Mouse (Mus musculus): ENCODE measurements around the gene Hnrnpa2b1. TPM values are rescaled to one million over a fixed set of nuclear protein-coding genes. Genes with fewer than 3 reads are reported as not detected.
A peak's percentile ranks its signal among the peaks of the same experiment; 100 is the strongest.

Hnrnpa2b1 gene
- polyA plus RNA-seq, 1 experiment from 2014 or later, result 1,465 TPM

DNA sequence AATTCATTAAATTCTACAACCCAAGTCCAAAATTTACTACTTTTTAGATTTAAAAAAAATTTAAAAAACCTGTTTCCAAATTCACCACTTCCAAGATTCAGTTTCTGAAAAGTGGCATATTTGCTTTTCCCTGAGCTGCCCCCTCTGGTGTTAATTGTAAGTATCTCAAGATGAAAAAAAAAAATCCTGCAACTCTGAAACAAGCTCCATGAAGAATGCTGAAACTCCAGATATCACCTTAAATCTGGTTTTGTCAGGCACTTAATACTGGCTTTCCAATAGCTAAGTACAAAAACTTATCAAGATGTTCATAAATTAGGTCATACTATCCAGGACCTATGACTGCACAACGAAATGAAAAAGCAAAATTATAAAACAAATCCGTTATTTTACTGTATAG lies 2.0 kb downstream of the Hnrnpa2b1 start:
- no peaks in the 10 kb centered on the region for H3K27me3 ChIP-seq (replicated peaks)
- H3K27ac ChIP-seq, result no peak overlapping the region
- H3K9ac ChIP-seq, result no peak overlapping the region; the same call in 1 of the 2 replicates
- WGBS, result 0% methylated on average over 2 of the region's 2 CpGs
- H3K9me3 ChIP-seq, result no peaks in the 10 kb centered on the region
- peaks cover 43% of the 10 kb centered on the region for H3K4me1 ChIP-seq
- H3K36me3 ChIP-seq (replicated peaks), result peaks cover 24% of the 10 kb centered on the region
- H3K4me3 ChIP-seq, result peak overlapping the region; percentile 98
- ATAC-seq (replicated peaks), result no peak
- peak overlapping the region; percentile 60 for H3K4me2 ChIP-seq

DNA sequence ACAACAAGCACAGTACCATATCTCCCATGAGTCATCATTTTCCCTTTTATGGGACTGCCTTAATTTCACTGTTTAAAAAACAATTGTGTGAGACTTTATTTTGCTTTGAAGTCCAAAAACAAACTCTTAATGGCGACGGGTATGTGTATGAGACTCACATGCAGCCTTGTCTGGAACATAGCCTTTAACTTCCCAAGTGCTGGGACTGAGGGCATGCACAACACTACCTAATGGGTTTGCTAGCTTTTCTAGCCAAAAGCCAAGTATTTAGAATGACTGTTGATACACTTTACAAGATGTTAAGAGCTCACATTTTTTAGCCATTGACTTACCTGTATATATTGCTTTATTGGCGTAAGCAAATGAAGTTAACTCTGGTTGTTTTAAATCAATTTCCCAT lies 9.3 kb downstream of the Hnrnpa2b1 start:
- 77% methylated on average over 3 of the region's 3 CpGs for WGBS
- no peaks in the 10 kb centered on the region for H3K9me3 ChIP-seq
- H3K9ac ChIP-seq, result no peak overlapping the region
- no peak overlapping the region for H3K4me3 ChIP-seq
- no peaks in the 10 kb centered on the region for H3K27me3 ChIP-seq (replicated peaks)
- no peak overlapping the region for H3K27ac ChIP-seq
- no peak overlapping the region for H3K4me2 ChIP-seq
- H3K4me1 ChIP-seq, result peaks cover 14% of the 10 kb centered on the region
- peaks cover 45% of the 10 kb centered on the region for H3K36me3 ChIP-seq (replicated peaks)
- ATAC-seq (replicated peaks), result no peak

DNA sequence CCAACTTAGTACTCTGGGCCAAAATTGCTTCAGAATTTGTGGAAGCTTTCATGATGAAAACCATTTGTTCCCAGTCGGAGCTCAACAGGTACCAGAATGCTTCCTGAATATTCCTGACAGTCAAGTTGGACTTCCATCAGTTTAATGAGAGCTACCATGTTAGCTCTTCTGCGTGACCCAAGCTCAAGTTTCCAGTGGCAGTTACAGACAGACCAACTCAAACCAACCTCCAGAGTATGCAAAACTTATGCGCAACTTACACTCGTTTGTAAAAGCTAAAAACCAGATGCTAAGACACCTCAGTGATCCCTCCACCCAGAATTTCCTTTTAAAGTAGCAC lies 9.7 kb downstream of the Hnrnpa2b1 start:
- H3K36me3 ChIP-seq (replicated peaks), result peaks cover 45% of the 10 kb centered on the region

DNA sequence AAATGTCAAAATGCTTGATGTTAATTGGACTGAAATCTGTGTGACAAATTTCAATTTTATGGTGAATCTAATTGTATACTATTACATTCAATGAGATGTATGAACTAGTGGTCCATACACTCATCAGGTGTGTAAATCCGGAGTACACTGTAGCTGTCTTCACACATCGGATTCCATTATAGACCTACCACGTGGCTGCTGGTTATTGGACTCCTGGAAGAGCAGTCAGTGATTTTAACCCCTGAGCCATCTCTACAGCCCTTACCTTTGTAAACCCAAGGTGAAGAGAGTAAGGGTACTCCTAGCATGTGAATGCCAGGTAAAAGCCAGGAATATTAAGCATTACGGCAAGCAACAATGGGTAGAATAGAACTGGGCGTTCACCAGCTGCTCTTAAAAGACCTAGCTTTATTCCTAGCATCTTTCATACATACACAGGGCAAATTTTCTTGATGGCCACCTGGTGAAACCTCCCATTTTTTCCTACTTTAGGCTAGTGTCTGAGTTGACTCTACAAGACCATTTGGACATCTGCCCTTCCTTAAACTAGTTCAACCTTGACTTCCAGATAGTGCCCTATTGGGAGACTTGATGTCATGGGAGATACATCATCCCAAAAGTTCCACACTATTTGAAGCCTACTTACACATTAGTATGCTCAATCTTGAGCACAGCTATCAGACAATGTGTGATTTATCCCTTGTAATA lies 10.2 kb downstream of the Hnrnpa2b1 start:
- ATAC-seq (replicated peaks), result peak; percentile 45
- H3K4me3 ChIP-seq, result no peak overlapping the region
- H3K36me3 ChIP-seq (replicated peaks), result peaks cover 45% of the 10 kb centered on the region
- H3K27ac ChIP-seq, result no peak overlapping the region
- no peak overlapping the region for H3K9ac ChIP-seq
- peaks cover 10% of the 10 kb centered on the region for H3K4me1 ChIP-seq
- no peaks in the 10 kb centered on the region for H3K27me3 ChIP-seq (replicated peaks)
- no peaks in the 10 kb centered on the region for H3K9me3 ChIP-seq
- 33% methylated on average over 5 of the region's 5 CpGs for WGBS
- H3K4me2 ChIP-seq, result no peak overlapping the region

More for the DNA sequence above, 9.7 kb downstream of the Hnrnpa2b1 start:
- Histone ChIP-seq H3K27me3 (replicated peaks) (no peaks in the 10 kb centered on the region), H3K4me3 (no peak overlapping the region), H3K4me1 (peaks cover 12% of the 10 kb centered on the region), H3K4me2 (no peak overlapping the region), H3K9me3 (no peaks in the 10 kb centered on the region), H3K9ac (no peak overlapping the region), H3K27ac (no peak overlapping the region)
- ATAC-seq (replicated peaks), result no peak
- 83% methylated on average over 4 of the region's 4 CpGs for WGBS

DNA sequence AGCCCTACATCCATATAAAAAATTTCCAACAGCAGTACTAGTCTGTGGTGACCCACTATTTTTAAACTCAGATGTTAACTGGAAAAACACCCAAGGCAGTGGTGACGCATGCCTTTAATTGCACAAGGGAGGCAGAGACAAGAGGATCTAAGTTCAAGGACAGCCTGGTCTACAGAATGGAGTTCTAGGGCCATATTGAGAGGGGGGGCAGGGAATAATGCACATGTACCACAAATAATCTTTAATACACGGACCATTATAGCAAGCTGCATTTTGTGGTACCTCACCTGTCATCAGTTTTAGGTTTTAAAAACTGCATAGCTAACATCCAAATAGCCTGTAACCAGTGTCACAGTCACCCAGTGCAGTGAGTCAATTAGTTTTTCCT lies 10.8 kb downstream of the Hnrnpa2b1 start:
- no peak overlapping the region for H3K4me3 ChIP-seq
- H3K36me3 ChIP-seq (replicated peaks), result peaks cover 45% of the 10 kb centered on the region
- H3K9ac ChIP-seq, result no peak overlapping the region
- H3K27ac ChIP-seq, result no peak overlapping the region
- no peak overlapping the region for H3K4me2 ChIP-seq
- 0 out of 2 replicates have a peak, but pooled peaks have one; percentile 21 for ATAC-seq (replicated peaks)
- no peaks in the 10 kb centered on the region for H3K27me3 ChIP-seq (replicated peaks)
- peaks cover 7% of the 10 kb centered on the region for H3K4me1 ChIP-seq
- 48% methylated on average over 2 of the region's 2 CpGs for WGBS
- no peaks in the 10 kb centered on the region for H3K9me3 ChIP-seq

DNA sequence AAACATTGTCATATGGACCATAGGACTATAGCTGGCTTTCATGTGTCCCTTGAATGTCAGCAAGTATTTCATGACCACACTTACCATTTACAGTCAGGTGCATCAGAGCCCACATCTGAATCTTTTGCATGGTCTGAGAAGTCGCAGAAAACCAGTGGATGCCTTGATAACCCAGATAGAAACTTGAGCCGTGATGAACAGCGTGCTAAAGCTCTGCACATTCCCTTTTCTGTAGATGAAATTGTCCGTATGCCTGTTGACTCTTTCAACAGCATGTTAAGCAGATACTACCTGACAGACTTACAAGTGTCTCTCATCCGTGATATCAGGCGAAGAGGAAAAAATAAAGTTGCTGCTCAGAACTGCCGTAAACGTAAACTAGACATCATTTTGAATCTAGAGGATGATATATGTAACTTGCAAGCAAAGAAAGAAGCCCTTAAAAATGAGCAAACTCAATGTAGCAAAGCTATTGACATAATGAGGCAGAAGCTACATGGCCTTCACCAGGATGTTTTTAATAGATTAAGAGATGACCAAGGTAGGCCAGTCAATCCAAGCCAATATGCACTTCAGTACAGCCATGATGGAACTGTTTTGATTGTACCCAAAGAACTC lies 11.8 kb downstream of the Hnrnpa2b1 start:
- 87% methylated on average over 8 of the region's 8 CpGs for WGBS
- Histone ChIP-seq H3K4me3 (no peak overlapping the region), H3K9ac (no peak overlapping the region), H3K36me3 (replicated peaks) (peaks cover 34% of the 10 kb centered on the region), H3K27ac (0 out of 2 replicates have a peak overlapping the region, but pooled peaks have one; percentile 8), H3K27me3 (replicated peaks) (no peaks in the 10 kb centered on the region), H3K9me3 (no peaks in the 10 kb centered on the region), H3K4me1 (no peaks in the 10 kb centered on the region; the same call in 1 of the 2 replicates), H3K4me2 (no peak overlapping the region)
- ATAC-seq (replicated peaks), result no peak

DNA sequence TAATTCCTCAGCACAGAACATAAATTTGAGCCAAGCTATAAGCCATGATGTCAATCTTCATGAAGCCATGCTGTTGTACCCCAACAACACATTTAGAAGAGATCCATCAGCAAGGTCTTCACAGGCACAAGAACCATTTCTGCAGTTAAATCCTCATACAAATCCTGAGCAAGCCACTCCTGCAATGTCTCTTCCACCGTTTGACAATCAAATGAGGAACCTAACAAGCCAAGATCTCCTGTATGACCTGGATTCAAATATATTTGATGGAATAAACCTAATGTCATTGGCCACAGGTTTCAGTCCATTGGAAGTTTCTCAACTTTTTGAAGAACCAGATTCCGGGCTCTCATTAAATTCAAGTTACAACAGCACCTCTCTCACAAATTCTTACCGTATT lies 12.4 kb downstream of the Hnrnpa2b1 start:
- no peaks in the 10 kb centered on the region for H3K9me3 ChIP-seq
- H3K4me1 ChIP-seq, result no peaks in the 10 kb centered on the region; the same call in 1 of the 2 replicates
- no peak overlapping the region for H3K9ac ChIP-seq
- H3K4me2 ChIP-seq, result no peak overlapping the region
- H3K27ac ChIP-seq, result no peak overlapping the region
- no peaks in the 10 kb centered on the region for H3K27me3 ChIP-seq (replicated peaks)
- WGBS, result 82% methylated on average over 3 of the region's 3 CpGs
- ATAC-seq (replicated peaks), result no peak
- H3K4me3 ChIP-seq, result no peak overlapping the region
- peaks cover 32% of the 10 kb centered on the region for H3K36me3 ChIP-seq (replicated peaks)

DNA sequence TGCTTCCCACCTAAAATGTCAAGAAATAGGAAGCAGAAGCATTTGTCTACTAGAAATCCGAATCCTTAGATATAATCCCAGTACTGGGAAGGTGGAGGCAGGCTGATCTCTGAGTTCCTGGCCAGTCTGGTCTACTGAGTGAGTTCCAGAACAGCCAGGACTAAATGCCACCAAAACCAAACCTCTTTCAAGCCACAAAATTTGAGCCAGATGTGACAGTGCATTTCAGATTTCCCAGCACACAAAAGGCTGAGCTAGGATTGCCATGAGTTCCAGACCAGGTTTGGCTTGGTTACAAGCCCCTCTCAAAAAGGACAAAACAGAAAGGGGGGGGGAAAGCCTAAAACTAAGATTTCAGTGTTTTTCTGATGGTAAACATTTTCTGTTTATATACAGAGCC lies 13.5 kb downstream of the Hnrnpa2b1 start:
- ATAC-seq (replicated peaks), result no peak
- WGBS, result 93% methylated on average over 1 of the region's 1 CpGs
- peak overlapping the region; percentile 18; the same call in 1 of the 2 replicates for H3K27ac ChIP-seq
- H3K9ac ChIP-seq, result no peak overlapping the region
- no peaks in the 10 kb centered on the region for H3K27me3 ChIP-seq (replicated peaks)
- no peaks in the 10 kb centered on the region; the same call in 1 of the 2 replicates for H3K4me1 ChIP-seq
- no peaks in the 10 kb centered on the region for H3K9me3 ChIP-seq
- H3K36me3 ChIP-seq (replicated peaks), result peaks cover 24% of the 10 kb centered on the region
- H3K4me2 ChIP-seq, result no peak overlapping the region
- no peak overlapping the region for H3K4me3 ChIP-seq

DNA sequence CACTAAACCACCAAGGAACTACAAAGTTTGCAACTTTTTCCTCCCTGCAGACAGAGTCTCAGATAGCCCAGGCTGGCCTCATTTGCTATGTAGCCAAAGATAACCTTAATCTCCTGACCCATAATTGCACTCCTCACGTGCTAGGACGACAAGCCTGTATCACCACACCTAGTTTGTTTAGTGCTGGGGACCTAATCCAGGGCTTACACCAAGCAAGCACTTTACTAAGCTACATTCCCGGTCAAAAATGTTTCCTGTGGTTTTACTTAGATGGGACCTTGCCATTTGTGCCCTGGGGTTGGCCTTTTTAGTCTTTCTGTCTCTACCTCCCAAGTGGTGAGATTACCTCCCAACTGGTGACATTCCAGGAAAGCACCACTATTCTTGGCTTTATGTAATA lies 14.7 kb downstream of the Hnrnpa2b1 start:
- no peak overlapping the region for H3K4me2 ChIP-seq
- no peaks in the 10 kb centered on the region; the same call in 1 of the 2 replicates for H3K4me1 ChIP-seq
- no peaks in the 10 kb centered on the region for H3K9me3 ChIP-seq
- peaks cover 15% of the 10 kb centered on the region for H3K36me3 ChIP-seq (replicated peaks)
- ATAC-seq (replicated peaks), result no peak
- no peaks in the 10 kb centered on the region for H3K27me3 ChIP-seq (replicated peaks)
- 64% methylated on average over 3 of the region's 3 CpGs for WGBS
- no peak overlapping the region for H3K9ac ChIP-seq
- no peak overlapping the region for H3K27ac ChIP-seq
- H3K4me3 ChIP-seq, result no peak overlapping the region

DNA sequence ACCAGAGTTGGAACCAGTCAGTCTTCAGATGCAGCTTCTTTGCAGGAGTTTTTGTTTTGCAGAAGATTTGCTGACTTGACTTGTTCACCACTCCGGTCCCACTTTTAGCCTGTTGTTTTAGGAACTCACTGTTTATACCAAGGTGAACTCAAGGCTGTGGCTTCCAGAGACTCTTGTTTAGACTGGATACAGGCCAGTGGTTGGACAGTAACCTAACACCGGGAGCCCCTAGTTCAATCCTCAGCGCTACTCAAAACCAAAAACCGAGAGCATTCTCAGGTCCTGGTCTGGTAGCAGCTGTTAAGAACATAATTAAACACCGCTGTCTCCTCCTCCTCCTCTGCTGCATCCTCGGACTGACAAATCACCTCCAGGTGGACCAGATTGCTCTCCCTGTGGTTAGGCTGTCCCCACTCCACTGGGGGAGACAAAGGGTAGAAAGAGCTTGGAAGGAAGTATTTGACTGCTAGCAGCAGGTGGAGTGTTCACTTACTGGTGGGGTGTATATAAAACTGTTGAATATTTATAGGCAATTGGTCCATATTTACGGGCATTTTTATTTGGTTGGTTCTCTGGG lies 16.7 kb downstream of the Hnrnpa2b1 start:
- Histone ChIP-seq H3K36me3 (replicated peaks) (peaks cover 7% of the 10 kb centered on the region), H3K4me3 (no peak overlapping the region), H3K27me3 (replicated peaks) (no peaks in the 10 kb centered on the region), H3K9ac (no peak overlapping the region), H3K4me1 (no peaks in the 10 kb centered on the region; the same call in 1 of the 2 replicates), H3K27ac (no peak overlapping the region), H3K9me3 (no peaks in the 10 kb centered on the region), H3K4me2 (no peak overlapping the region)
- 70% methylated on average over 7 of the region's 7 CpGs for WGBS
- ATAC-seq (replicated peaks), result no peak

DNA sequence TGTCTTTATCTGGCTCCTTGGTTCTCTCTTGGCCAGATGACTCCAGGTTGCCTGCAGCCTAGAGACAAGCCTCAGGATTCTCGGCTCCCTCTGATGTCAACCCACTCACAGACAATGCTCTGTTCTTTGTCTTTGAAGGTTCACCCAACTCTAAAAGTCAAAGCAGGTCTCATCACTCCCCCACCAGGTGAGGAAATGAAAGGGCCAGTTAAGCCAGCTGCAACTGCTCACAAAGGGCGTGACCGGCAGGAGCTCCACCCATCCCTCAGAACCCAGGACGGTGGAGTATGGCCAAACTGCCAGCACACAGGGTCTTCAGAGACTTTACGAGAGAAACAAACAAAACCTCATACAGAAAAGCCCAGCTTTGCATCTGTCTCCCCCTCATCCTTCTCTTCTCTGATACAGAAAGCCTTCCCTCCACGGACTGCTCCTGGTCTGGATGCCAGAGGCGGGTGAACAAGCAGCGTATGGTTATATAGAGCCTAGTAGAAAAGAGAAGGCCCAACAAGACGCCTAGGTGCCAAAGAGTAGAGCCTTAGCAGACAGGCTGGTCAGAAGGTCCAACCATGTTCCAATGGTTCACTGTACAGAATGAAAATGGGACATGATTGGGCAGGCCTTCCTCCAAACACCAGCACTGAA lies 27.4 kb downstream of the Hnrnpa2b1 start:
- 68% methylated on average over 9 of the region's 9 CpGs for WGBS
- Histone ChIP-seq H3K4me2 (no peak overlapping the region), H3K9me3 (no peaks in the 10 kb centered on the region)

DNA sequence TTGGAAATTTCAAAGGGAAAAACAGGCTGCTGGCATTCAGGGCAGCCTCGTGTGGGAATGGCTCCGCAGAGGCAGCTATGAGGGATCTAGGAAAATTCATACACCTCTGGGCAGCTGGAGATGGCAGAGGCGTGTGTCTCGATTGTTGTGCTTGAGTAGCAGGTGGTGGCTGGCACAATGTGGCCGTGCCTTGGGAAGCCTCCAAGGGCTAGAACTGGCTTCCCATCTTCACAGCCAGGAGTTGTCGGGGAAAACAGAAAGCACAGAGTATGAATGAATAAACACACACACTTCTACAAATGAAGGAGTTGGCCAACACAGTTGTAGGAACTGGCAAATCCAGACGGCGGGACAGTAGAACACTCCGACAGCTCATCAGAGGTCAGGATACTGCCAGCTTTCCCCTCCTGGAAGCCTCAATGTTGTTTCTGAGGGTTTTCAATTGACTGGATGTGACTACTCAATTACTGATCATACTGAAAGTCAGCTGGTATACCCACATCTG lies 30.8 kb downstream of the Hnrnpa2b1 start:
- Histone ChIP-seq H3K9me3 (no peaks in the 10 kb centered on the region), H3K9ac (no peak overlapping the region), H3K36me3 (replicated peaks) (no peaks in the 10 kb centered on the region), H3K4me2 (no peak overlapping the region), H3K27ac (no peak overlapping the region), H3K4me1 (peaks cover 11% of the 10 kb centered on the region; the same call in 1 of the 2 replicates), H3K4me3 (no peak overlapping the region), H3K27me3 (replicated peaks) (no peaks in the 10 kb centered on the region)
- 82% methylated on average over 9 of the region's 9 CpGs for WGBS
- ATAC-seq (replicated peaks), result no peak

More for the DNA sequence above, 27.4 kb downstream of the Hnrnpa2b1 start:
- no peaks in the 10 kb centered on the region for H3K4me1 ChIP-seq
- H3K27me3 ChIP-seq (replicated peaks), result no peaks in the 10 kb centered on the region
- no peaks in the 10 kb centered on the region for H3K36me3 ChIP-seq (replicated peaks)
- no peak overlapping the region for H3K27ac ChIP-seq
- H3K9ac ChIP-seq, result no peak overlapping the region
- H3K4me3 ChIP-seq, result no peak overlapping the region
- ATAC-seq (replicated peaks), result no peak

Data from midbrain, embryonic 15.5 days (tissue).